Mouse (Mus musculus): ENCODE data around the gene Lrrc25. TPM values are rescaled to one million over a fixed set of nuclear protein-coding genes. Genes with fewer than 3 reads are reported as not detected.

Gene Lrrc25
- polyA plus RNA-seq, 1 experiment from 2014 or later, result 1.9 TPM

GRCm38 (mm10) chr8:70593961-70594609 lies 21.9 kb upstream of the Lrrc25 start, which contains the start of gene Isyna1:
Gene Isyna1, plus strand, starts transcription at chr8:70594373.
- Histone ChIP-seq H3K4me2 (peak within 1 kb of the TSS; percentile 97), H3K4me3 (peak within 1 kb of the TSS; percentile 69), H3K36me3 (peaks cover 52% of the 10 kb centered on the region), H3K4me1 (peaks cover 52% of the 10 kb centered on the region), H3K27me3 (peaks cover 6% of the 10 kb centered on the region; the same call in 1 of the 2 replicates), H3K9me3 (no peaks in the 10 kb centered on the region), H3K27ac (peak within 1 kb of the TSS; percentile 87), H3K9ac (peak within 1 kb of the TSS; percentile 82)
- WGBS, result under 1% methylated on average over 40 of the region's 40 CpGs
- peak; percentile 89 for ATAC-seq (ENCODE audit: insufficient number of reproducible peaks, insufficient read depth, low FRiP score, low TSS enrichment, low read depth)

- Histone ChIP-seq H3K4me3 (peak overlapping the region; percentile 69), H3K27ac (peak overlapping the region; percentile 87), H3K36me3 (peaks cover 51% of the 10 kb centered on the region), H3K9ac (peak overlapping the region; percentile 82), H3K4me2 (peak overlapping the region; percentile 97), H3K27me3 (peaks cover 6% of the 10 kb centered on the region; the same call in 1 of the 2 replicates), H3K4me1 (peaks cover 57% of the 10 kb centered on the region), H3K9me3 (no peaks in the 10 kb centered on the region)
- WGBS, result 10% methylated on average over 82 of the region's 82 CpGs
- ATAC-seq (ENCODE audit: insufficient number of reproducible peaks, insufficient read depth, low FRiP score, low TSS enrichment, low read depth), result 0 out of 2 replicates have a peak, but pooled peaks have one; percentile 0
Measured at GRCm38 (mm10) chr8:70594621-70595564, 21.1 kb upstream of the Lrrc25 start.

- Histone ChIP-seq H3K9ac (no peak overlapping the region), H3K4me1 (peaks cover 64% of the 10 kb centered on the region), H3K36me3 (peaks cover 41% of the 10 kb centered on the region), H3K27ac (no peak overlapping the region), H3K9me3 (no peaks in the 10 kb centered on the region), H3K4me3 (no peak overlapping the region; the same call in 1 of the 2 replicates), H3K4me2 (peak overlapping the region; percentile 97), H3K27me3 (peaks cover 6% of the 10 kb centered on the region; the same call in 1 of the 2 replicates)
- 95% methylated on average over 12 of the region's 12 CpGs for WGBS
- no peak for ATAC-seq (ENCODE audit: insufficient number of reproducible peaks, insufficient read depth, low FRiP score, low TSS enrichment, low read depth)
Measured at GRCm38 (mm10) chr8:70595811-70596210, 20.1 kb upstream of the Lrrc25 start.

DNA sequence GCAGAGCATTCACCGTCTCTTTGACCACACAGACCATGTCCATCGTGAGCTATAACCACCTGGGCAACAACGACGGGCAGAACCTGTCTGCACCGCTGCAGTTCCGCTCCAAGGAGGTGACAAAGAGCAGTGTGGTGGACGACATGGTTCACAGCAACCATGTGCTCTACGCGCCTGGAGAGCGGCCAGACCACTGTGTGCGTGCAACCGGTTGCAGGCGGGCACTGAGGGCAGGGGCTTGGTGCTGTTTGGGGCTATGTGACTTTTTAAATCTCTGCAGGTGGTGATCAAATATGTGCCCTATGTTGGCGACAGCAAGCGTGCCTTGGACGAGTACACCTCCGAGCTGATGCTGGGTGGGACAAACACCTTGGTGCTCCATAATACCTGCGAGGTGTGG lies 19.7 kb upstream of the Lrrc25 start:
- WGBS, result 94% methylated on average over 18 of the region's 18 CpGs
- Histone ChIP-seq H3K4me3 (no peak overlapping the region), H3K9me3 (no peaks in the 10 kb centered on the region), H3K27me3 (peaks cover 6% of the 10 kb centered on the region; the same call in 1 of the 2 replicates), H3K4me1 (peaks cover 68% of the 10 kb centered on the region), H3K4me2 (peak overlapping the region; percentile 97; the same call in 1 of the 2 replicates), H3K27ac (no peak overlapping the region), H3K36me3 (peaks cover 38% of the 10 kb centered on the region), H3K9ac (no peak overlapping the region)
- ATAC-seq (ENCODE audit: insufficient number of reproducible peaks, insufficient read depth, low FRiP score, low TSS enrichment, low read depth), result no peak

- peak overlapping the region; percentile 85 for H3K9ac ChIP-seq
- H3K4me3 ChIP-seq, result peak overlapping the region; percentile 55
- peaks cover 37% of the 10 kb centered on the region for H3K36me3 ChIP-seq
- H3K27ac ChIP-seq, result no peak overlapping the region
- peaks cover 6% of the 10 kb centered on the region; the same call in 1 of the 2 replicates for H3K27me3 ChIP-seq
- H3K4me2 ChIP-seq, result peak overlapping the region; percentile 89
- WGBS, result 81% methylated on average over 17 of the region's 17 CpGs
- peaks cover 74% of the 10 kb centered on the region for H3K4me1 ChIP-seq
- no peaks in the 10 kb centered on the region for H3K9me3 ChIP-seq
- ATAC-seq (ENCODE audit: insufficient number of reproducible peaks, insufficient read depth, low FRiP score, low TSS enrichment, low read depth), result no peak
Measured at GRCm38 (mm10) chr8:70596775-70597416, 19.1 kb upstream of the Lrrc25 start.

DNA sequence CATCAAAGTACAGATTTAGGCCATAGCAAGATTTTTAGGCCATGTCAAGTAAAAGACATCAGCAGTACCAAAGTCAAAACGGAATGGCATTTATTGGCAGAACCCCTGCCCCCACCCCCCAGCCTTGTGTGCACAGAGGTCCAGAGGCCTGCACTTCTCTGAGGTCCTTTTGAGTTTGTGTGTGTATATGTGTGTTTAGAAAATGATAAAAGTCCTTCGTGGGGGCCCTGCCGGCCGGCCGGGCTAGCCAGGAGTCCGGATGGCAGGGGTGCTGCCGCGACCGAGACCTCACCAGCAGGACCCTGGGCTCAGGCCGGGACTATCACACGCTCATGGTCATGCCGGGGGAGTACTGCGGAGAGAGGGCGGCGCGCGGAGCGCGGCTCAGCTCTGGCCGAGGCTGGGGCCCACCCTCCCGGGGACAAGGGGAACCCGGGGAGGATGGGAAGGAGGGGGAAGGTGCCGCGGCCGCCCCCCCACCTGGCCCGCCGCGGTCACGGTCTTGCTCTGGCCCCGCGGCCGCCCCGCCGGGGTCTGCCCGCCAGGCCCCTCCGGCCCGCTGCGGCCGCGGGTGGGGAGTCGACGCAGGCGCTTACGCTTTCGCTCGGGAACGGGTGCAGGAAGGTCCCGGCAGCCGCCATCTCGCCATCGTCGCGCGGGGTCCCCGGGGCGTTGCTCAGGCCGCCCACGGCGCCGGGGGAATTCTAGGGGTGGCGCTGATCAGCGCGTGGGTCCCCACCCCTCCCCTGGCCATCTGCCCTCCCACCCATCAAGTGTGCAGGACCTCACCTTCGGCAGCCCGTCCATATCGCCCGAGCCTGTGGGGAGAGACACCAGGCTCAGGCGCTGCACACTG lies 18.3 kb upstream of the Lrrc25 start:
- H3K9ac ChIP-seq, result peak overlapping the region; percentile 85
- peaks cover 6% of the 10 kb centered on the region; the same call in 1 of the 2 replicates for H3K27me3 ChIP-seq
- H3K4me1 ChIP-seq, result peaks cover 74% of the 10 kb centered on the region
- H3K9me3 ChIP-seq, result no peaks in the 10 kb centered on the region
- WGBS, result 7% methylated on average over 62 of the region's 68 CpGs
- H3K4me3 ChIP-seq, result peak overlapping the region; percentile 55
- peak overlapping the region; percentile 89 for H3K4me2 ChIP-seq
- no peak for ATAC-seq (ENCODE audit: insufficient number of reproducible peaks, insufficient read depth, low FRiP score, low TSS enrichment, low read depth)
- peak overlapping the region; percentile 69 for H3K27ac ChIP-seq
- H3K36me3 ChIP-seq, result peaks cover 40% of the 10 kb centered on the region

GRCm38 (mm10) chr8:70598283-70598682 lies 17.7 kb upstream of the Lrrc25 start:
- Histone ChIP-seq H3K27ac (peak overlapping the region; percentile 69), H3K4me3 (peak overlapping the region; percentile 55), H3K4me2 (peak overlapping the region; percentile 89), H3K36me3 (peaks cover 45% of the 10 kb centered on the region), H3K9me3 (no peaks in the 10 kb centered on the region), H3K4me1 (peaks cover 70% of the 10 kb centered on the region), H3K9ac (peak overlapping the region; percentile 85), H3K27me3 (peaks cover 6% of the 10 kb centered on the region; the same call in 1 of the 2 replicates)
- WGBS, result under 1% methylated on average over 29 of the region's 29 CpGs
- ATAC-seq (ENCODE audit: insufficient number of reproducible peaks, insufficient read depth, low FRiP score, low TSS enrichment, low read depth), result peak; percentile 5; the same call in 1 of the 2 replicates

GRCm38 (mm10) chr8:70598722-70599121 lies 17.2 kb upstream of the Lrrc25 start:
- Histone ChIP-seq H3K9ac (peak overlapping the region; percentile 85), H3K36me3 (peaks cover 45% of the 10 kb centered on the region), H3K4me1 (peaks cover 66% of the 10 kb centered on the region)

DNA sequence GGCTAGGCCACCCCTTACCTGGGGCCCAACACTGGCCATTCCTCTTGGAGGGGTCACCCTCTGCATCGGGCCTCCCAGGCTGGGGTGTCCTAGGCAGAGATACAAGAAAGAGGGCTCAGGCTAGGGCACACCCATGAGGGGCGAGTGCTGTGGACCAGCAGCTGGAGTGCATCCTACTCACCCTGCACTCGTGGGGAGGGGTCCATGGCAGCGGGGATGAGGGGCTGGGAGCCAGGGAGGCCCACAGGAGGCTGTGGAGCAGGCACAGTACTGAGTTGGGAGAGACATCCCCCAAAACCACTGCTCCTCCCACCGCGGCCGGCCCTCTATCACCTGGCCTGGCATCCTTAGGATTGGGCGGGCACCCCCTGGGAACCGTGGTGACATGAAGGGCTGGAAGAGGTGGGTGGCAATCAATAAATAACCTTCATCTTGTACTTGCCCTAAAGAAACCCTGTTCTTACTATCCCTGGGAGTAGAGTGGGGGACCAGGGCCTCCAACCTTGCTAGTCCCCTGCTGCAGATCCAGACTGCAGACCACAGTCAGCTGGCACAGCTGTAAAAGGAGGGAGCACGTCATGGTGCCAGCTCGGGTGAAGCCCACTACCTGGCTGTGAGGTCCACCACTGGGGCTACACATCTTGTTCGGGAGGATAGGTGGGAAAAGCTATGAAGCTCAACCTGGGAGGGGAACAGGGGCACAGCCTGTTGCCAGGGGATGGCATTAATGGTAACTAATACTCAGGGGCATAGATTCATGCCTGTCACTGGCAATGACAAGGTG lies 16.3 kb upstream of the Lrrc25 start:
- no peak for ATAC-seq (ENCODE audit: insufficient number of reproducible peaks, insufficient read depth, low FRiP score, low TSS enrichment, low read depth)
- H3K4me3 ChIP-seq, result no peak overlapping the region

More at GRCm38 (mm10) chr8:70598722-70599121, 17.2 kb upstream of the Lrrc25 start:
- Histone ChIP-seq H3K27ac (peak overlapping the region; percentile 69; the same call in 1 of the 2 replicates), H3K9me3 (no peaks in the 10 kb centered on the region), H3K4me3 (peak overlapping the region; percentile 55), H3K27me3 (peaks cover 6% of the 10 kb centered on the region; the same call in 1 of the 2 replicates), H3K4me2 (peak overlapping the region; percentile 89)
- no peak for ATAC-seq (ENCODE audit: insufficient number of reproducible peaks, insufficient read depth, low FRiP score, low TSS enrichment, low read depth)
- 12% methylated on average over 10 of the region's 10 CpGs for WGBS

More for the DNA sequence above, 16.3 kb upstream of the Lrrc25 start:
- WGBS, result 84% methylated on average over 12 of the region's 12 CpGs
- H3K9me3 ChIP-seq, result no peaks in the 10 kb centered on the region
- H3K36me3 ChIP-seq, result peaks cover 48% of the 10 kb centered on the region
- H3K9ac ChIP-seq, result peak overlapping the region; percentile 85; the same call in 1 of the 2 replicates
- H3K4me1 ChIP-seq, result peaks cover 64% of the 10 kb centered on the region
- no peak overlapping the region for H3K27ac ChIP-seq
- no peak overlapping the region for H3K4me2 ChIP-seq
- peaks cover 6% of the 10 kb centered on the region; the same call in 1 of the 2 replicates for H3K27me3 ChIP-seq

All from embryonic facial prominence, embryonic 13.5 days (tissue).